Mouse (Mus musculus): ENCODE results near the gene 1110017D15Rik.
"Not testable (repeated sequence)": the region's sequence is repeated elsewhere in the genome, so short reads cannot be mapped to it uniquely, and the experiment has no call there.

The 1110017D15Rik gene

DNA sequence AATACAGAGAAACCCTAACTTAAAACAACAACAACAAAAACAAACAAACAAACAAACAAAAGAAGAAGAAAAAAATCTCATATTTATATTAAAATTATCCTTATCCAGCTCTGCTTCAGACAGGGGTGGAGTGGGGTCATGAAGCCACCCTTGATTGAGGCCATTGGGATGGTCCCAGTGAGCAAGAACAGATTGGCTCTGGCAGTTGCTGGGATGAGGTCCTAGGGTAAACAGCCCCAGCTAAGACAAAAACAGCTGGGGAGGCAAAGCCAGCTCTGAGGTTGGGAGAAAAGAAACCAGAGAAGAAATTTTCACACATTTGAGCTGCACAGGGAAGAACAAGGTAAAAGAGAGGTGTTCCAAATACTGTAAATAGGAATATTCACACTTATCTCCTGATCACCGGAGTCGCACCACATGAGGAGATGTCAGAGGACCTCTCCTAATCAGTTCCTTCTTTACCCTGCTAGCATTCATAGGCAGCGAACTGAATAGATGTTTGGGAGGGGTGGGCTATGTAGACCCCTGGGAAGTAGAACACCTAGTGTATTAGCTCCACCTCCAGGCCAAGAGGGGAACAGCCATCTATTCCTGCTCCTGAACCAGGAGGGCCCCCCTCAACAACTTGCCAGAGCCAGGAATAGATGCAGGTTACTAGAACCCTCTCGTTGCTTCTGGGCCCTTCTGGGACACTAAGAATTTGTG, 38.2 kb downstream of the 1110017D15Rik start:
- DNase-seq: no peak

DNA sequence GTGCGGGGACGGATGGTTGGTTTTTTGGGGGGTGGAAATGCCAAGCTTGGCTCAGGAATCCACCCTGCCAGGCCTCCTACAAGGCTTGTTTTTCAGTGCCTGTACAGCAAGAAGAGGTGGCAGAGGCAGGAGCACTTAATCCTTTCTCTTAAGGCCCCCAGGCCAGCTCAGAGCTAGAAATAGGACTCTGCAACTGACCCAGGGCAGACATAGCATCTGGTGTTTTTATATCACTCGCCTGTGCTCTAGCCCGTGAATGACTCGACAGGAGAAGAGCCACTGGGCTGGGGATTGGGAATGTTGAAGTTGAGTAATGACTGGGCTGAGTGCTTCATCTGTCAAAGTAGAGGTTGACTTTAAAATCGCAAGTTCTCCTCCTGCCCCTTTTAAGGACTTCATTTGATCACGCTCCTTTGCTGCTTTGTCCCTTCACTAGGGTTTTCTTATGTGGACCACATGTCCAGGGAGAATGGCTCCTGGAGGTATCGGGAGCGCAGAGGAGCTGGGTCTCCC, 39.4 kb downstream of the 1110017D15Rik start:
- no peak for DNase-seq

DNA sequence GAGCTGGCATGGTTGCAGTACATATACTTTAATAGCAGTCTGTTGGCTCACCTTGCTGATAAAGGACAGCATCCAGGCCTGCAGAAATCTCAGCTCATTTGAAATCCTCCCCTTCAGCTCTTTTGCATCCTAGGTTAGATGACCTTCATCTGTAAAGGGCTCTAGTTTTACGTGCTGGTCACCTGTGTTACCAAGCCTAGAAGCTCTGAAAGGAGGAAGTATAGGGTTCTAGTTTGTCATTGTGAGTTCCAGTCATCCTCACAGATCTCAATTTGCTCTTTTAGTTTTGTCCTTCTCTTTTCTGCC, 45.8 kb downstream of the 1110017D15Rik start:
- no peak for DNase-seq

DNA sequence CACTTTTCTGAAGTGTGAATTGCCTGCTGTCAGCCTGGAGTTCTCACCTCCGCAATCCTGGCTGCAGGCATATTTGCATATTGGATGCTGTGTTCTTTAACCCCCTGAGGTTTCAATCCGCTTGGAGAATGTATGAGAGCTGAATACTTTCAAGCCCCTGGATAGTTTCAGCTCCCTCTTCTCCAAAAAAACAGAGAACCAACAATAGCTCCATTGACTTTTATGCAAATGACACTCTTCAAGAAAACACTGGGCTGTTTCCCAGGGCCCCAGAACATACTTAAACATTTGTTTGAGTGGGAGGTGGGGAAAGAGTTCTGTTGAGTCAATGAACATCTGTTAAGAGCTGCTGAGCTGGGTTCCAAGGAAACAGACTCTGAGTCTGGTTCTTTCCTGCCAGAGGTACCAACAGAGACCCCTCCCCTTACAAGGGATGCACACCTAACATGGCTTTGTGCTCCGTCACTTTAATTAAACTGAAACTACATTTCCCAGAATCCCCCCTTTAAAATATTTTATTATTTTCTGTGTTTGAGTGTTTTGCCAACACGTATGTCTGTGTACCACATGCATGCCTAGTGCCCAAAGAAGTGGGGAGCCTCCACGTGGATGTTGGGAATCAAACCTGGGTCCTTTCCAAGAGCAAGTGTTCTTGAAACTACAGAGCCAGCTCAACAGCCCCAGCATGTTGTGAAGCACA, 46.3 kb downstream of the 1110017D15Rik start:
- peak; percentile 69 to 73 for DNase-seq

DNA sequence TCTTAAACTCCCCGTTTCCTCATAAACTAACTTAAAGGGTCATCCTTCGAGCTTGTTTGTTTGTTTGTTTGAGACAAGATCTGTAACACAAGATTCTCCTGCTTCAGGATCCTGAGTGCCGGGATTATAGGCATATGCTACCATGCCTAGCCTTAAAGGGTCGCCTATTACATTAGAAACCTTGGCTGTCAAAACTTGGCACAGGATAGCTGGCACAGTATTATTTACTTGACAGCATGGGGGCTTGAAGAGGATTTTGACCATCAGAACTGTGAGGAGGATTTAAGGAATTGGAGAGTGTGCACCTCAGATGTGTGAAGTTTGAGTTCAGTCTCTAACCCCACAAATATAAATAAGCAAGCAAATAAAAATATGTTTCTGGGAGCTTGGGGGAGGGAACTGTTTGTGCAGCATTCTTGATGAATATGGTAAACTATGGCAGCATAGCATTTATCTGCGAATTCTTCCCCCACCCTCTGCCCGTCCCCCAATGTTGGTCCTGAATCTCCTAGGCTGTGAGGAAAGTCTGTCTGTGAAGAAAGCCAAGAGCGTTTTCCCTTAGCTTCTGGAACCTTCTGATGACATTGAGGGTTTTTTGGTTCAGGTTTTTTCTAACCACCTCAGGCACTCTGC, 47.0 kb downstream of the 1110017D15Rik start:
- DNase-seq: peak; percentile 66

DNA sequence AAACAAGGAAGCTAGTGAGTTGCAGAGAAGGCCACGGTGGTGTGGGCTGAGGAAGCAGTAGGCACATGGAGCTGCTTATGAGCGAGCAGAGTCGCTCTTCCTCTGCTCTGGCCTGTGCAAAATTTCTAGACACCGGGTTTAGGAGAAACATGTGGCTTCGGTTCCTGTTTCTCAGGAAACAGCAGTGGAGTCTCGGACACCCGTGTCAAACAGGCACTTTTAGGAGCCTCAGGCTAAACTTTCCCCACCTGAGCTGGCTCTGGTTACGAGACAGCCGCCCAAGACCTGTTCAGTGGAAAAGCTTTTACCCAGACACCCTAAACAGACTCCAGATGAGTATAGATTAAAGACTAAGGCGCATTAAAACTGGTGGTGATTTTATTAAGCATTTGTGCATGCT, 47.9 kb downstream of the 1110017D15Rik start:
- DNase-seq: no peak

DNA sequence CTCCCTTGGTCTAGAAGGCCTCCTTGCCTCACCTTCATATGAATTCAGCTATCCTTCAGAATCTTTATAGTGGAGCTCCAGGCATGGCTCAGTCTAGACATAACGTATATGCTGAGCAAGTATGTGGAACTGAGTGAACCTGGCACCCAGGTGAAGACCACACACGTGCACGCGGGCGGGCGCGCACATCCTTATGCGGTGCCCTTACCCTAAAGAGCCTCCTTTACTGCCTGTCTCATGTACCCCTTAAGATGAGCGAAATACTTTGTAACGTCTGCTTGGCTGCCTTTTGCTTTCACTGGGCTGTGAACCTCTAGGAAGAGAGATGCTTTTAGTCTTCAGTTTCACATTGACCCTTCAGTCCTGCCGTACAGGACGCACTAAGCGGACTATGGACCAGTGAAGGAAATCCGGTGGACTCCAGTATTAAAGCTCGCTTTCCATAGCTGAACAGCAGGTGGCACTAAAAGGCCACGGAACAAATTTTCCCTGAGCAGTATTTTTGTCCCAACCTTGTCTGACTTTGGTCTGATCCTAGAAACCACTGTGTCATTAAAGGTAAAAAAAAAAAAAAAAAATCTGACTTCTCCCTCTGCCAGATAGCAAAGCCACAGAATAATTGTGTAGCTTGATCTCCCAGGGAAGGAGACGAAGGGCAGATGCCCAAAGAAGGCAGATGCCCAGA, 48.6 kb downstream of the 1110017D15Rik start:
- DNase-seq: peak; percentile 83 to 86

DNA sequence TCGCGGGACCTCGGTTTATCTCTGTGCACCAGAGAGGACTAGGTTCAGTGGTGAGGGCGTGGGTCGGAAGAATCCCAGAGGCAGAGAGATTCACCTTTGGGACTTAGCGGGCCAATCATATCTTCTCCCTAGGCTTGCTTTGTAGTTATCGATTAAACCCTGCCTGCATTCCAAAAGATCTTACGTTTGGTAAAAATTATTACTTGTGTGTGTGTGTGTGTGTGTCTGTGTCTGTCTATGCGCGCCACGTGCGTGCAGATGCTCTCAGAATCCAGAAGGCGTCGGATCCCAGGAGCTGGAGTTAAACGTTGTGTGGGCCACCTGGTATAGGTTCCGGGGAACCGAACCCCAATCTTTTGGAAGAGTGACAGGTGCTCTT, 51.9 kb downstream of the 1110017D15Rik start:
- DNase-seq: no peak

DNA sequence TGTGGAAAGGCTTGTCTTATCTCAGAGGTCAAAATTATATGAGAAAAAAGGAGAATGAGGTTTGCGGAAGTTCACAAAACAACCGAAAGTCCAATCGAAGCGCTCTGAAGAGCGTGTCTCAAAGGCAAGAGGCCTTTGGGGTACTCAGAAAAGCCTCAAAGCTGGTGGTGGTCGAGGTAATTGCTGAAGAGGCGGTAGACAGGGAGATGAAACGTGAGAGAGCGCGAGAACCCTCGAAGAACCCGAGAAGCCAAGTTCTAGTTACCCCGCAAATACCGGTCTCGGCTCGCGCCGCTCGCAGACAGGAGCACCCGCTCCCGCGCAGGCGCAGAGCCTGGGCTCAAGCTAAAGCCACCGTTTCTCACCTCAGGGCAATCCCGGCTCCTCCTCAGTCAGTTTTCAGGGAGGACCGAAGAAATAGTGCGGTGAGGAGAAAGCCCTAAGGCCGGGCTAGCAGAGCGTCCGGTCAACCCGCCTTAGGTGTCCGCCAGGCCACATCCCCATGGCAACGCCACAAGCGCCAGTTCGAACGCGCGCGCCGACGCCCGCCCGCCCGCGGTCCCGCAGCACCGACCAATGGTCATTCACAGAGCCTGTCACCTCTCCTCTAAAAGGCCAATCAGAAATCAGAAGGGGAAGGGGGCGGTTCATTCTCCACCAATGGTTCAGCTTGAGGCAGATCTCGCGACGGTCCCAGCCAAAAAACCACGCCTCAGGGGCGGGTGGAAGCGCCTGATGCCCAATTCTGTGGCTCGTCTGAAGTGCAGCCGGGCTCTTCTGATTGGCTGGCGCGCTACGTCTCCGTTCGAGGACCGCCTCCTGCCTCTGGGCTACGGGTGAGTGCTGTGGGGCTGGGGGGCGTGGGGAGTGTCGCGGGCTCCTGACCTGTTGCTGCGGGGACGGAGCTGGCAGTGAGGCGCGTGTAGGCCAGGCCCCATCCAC, 52.5 kb downstream of the 1110017D15Rik start, which contains the start of the genes Kif24 and Nudt2:
Gene Kif24 (minus strand): TSS at position 543 of the 942 bp plus-strand sequence.
Gene Nudt2 (plus strand): TSS at position 807 of the 942 bp plus-strand sequence.
- DNase-seq: peak; percentile 98 to 99

DNA sequence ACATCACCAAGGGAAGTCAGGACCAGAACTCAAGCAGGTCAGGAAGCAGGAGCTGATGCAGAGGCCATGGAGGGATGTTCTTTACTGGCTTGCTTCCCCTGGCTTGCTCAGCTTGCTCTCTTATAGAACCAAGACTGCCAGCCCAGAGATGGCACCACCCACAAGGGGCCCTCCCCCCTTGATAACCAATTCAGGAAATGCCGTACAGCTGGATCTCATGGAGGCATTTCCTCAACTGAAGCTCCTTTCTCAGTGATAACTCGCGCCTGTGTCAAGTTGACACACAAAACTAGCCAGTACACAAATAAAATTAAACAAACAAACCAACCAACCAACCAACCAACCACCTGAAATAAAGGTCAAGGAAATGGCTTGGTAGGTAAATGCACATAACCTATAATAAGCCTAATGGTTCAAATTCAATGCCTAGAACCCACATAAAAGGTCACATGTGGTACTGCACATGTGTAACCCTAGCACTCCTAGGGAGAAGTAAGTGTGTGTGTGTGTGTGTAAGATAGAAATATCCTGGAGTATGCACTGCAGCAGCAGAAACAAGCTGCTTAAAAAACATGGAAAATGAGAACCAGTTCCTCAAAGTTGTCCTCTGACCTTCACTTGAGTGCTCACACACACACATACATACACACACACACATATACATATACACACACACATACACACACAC, 53.9 kb downstream of the 1110017D15Rik start:
- DNase-seq: not testable (repeated sequence)

DNA sequence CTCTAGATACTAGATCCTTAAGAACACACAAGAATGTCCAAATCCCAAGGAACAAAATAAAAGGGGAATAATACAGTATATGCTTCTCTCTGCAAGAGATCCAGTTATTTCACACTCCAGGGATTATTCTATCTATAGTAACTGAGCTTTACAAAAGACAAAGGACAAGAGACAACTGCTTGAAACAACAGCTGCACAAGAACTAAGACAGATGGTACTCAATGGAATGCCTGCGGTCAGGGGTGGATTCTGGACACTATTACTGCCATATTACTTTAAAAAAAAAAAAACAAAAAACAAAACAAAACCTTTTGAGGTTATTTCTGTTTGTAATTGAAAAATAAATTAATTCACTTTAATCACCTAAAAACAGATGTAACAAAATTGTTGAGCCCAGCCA, 56.4 kb downstream of the 1110017D15Rik start:
- DNase-seq: no peak

Measured in cerebellum, postnatal 10 days (tissue).